Mouse (Mus musculus) ES-E14 (cell line): ENCODE measurements around the gene Gm20605. TPM values are rescaled to one million over a fixed set of nuclear protein-coding genes. Genes with fewer than 3 reads are reported as not detected.

ENCODE experiments used
- DNase-seq: peaks from one replicate; pipeline ENCODE4 v3.0.0-alpha.2; 2013; ENCODE audit warnings: low read depth, low spot score
- H3K27ac ChIP-seq: 2 replicates; pipeline ENCODE4 v1.5.1; 2012; ENCODE audit warnings: low read depth, mild to moderate bottlenecking, low read length, moderate library complexity, mixed read lengths; ENCODE audit not compliant: poor library complexity, insufficient read depth, severe bottlenecking
- H3K36me3 ChIP-seq: 2 replicates; pipeline ENCODE4 v1.6.1; 2012; ENCODE audit warnings: mild to moderate bottlenecking, low read length, moderate library complexity, mixed read lengths; ENCODE audit not compliant: control insufficient read depth, poor library complexity, insufficient read depth, severe bottlenecking
- H3K4me1 ChIP-seq, 2 experiments: fragments of 150-350 bp in 1 of 2; sonication (generic) in 1 of 2; 2 replicates each; pipeline ENCODE4 v1.6.1; 2012; ENCODE audit warnings: low read length in 2 of 2, mild to moderate bottlenecking in 1 of 2, mixed read lengths in 1 of 2; ENCODE audit not compliant: control insufficient read depth in 2 of 2, insufficient read depth in 2 of 2, poor library complexity in 1 of 2
- H3K4me3 ChIP-seq, 2 experiments: fragments of 150-350 bp in 1 of 2; sonication (generic) in 1 of 2; 2 replicates each; pipeline ENCODE4 v1.5.1; 2012; ENCODE audit warnings: low read length in 2 of 2, low read depth in 1 of 2, mild to moderate bottlenecking in 1 of 2, mixed read lengths in 1 of 2; ENCODE audit not compliant: insufficient read depth in 1 of 2, poor library complexity in 1 of 2, severe bottlenecking in 1 of 2
- H3K9ac ChIP-seq: 2 replicates; pipeline ENCODE4 v1.6.1; 2012; ENCODE audit warnings: low read depth, mild to moderate bottlenecking, low read length, mixed read lengths; ENCODE audit not compliant: poor library complexity, insufficient read depth, severe bottlenecking
- H3K9me3 ChIP-seq: fragments of 150-350 bp; sonication (generic); 2 replicates; pipeline ENCODE4 v1.6.1; 2012; ENCODE audit warnings: low read depth, mild to moderate bottlenecking, low read length; ENCODE audit not compliant: control insufficient read depth, insufficient read depth
- CHD2 ChIP-seq: IDR thresholded peaks from 2 replicates; pipeline ENCODE4 v1.6.1; 2014; ENCODE audit warnings: mild to moderate bottlenecking, low read depth, low read length, inconsistent platforms
- HCFC1 ChIP-seq: IDR thresholded peaks from 2 replicates; pipeline ENCODE4 v1.6.1; 2012; ENCODE audit warnings: low read length, inconsistent platforms, borderline replicate concordance; ENCODE audit not compliant: insufficient read depth
- MAFK ChIP-seq: IDR thresholded peaks from 2 replicates; pipeline ENCODE4 v1.6.1; 2014; ENCODE audit warnings: mild to moderate bottlenecking, low read depth, low read length, inconsistent platforms; ENCODE audit not compliant: insufficient read depth
- ZC3H11A ChIP-seq: IDR thresholded peaks from 2 replicates; pipeline ENCODE4 v1.6.1; 2012; ENCODE audit warnings: low read depth, mild to moderate bottlenecking, inconsistent platforms, low read length, borderline replicate concordance
- ZNF384 ChIP-seq: IDR thresholded peaks from 2 replicates; pipeline ENCODE4 v1.6.1; 2012; ENCODE audit warnings: low read depth, low read length, inconsistent platforms
- in situ Hi-C, 2 experiments: fragments of 600-800 bp; cut with MboI; formaldehyde crosslinking; loops; one replicate each; pipeline ENCODE4 v1.15.1; 2025; ENCODE audit warnings: low sequenced_read_pairs in 2 of 2, inconsistent platforms in 1 of 2; ENCODE audit not compliant: unreplicated experiment in 2 of 2
- total RNA-seq: library from RNA; depleted of rRNA; stranded (reverse); fragments of 300-350 nt; gene quantifications from 2 replicates; pipeline ENCODE4 v1.2.3, GENCODE M21; 2012

Gm20605 gene
- total RNA-seq, 1 experiment: 7.8 TPM

GRCm38 (mm10) chr5:137641054-137641453, 12.1 kb downstream of the Gm20605 start, which contains the start of gene Sap25:
Sap25 (plus strand) TSS chr5:137641334.
- H3K9me3 ChIP-seq: no peaks in the 10 kb centered on the region
- peak within 1 kb of the TSS; percentile 36; the same call in 1 of the 2 replicates for H3K9ac ChIP-seq
- no peak for TF ChIP-seq CHD2
- no peak for TF ChIP-seq MAFK
- TF ChIP-seq ZC3H11A: no peak
- TF ChIP-seq ZNF384: no peak
- TF ChIP-seq HCFC1: no peak
- H3K4me3 ChIP-seq: peak within 1 kb of the TSS in 1 of 2 experiments; percentile 22; a peak in 2 of 4 replicates
- peak; percentile 80 for DNase-seq
- H3K27ac ChIP-seq: no peak within 1 kb of the TSS
- peaks cover 44% of the 10 kb centered on the region for H3K36me3 ChIP-seq
- H3K4me1 ChIP-seq: peaks cover 9 to 34% of the 10 kb centered on the region in 2 experiments; a peak in 3 of 4 replicates
- in situ Hi-C loops: no loop called here

GRCm38 (mm10) chr5:137642886-137643285, 13.9 kb downstream of the Gm20605 start:
- TF ChIP-seq ZC3H11A: no peak
- TF ChIP-seq MAFK: no peak
- TF ChIP-seq CHD2: no peak
- TF ChIP-seq ZNF384: no peak
- TF ChIP-seq HCFC1: no peak
- Histone ChIP-seq H3K36me3 (peaks cover 27% of the 10 kb centered on the region), H3K9me3 (no peaks in the 10 kb centered on the region), H3K4me3 (no peak overlapping the region), H3K9ac (no peak overlapping the region), H3K27ac (no peak overlapping the region), H3K4me1 (peaks cover 9 to 35% of the 10 kb centered on the region in 2 experiments; a peak in 3 of 4 replicates)
- in situ Hi-C loops: no loop called here
- no peak for DNase-seq

GRCm38 (mm10) chr5:137644484-137644883, 15.5 kb downstream of the Gm20605 start:
- Histone ChIP-seq H3K4me1 (peaks cover 5 to 26% of the 10 kb centered on the region in 2 experiments; a peak in 2 of 4 replicates), H3K4me3 (peak overlapping the region in 1 of 2 experiments; percentile 25; a peak in 1 of 4 replicates), H3K9ac (peak overlapping the region; percentile 29; the same call in 1 of the 2 replicates), H3K27ac (no peak overlapping the region), H3K36me3 (peaks cover 15% of the 10 kb centered on the region; the same call in 1 of the 2 replicates), H3K9me3 (no peaks in the 10 kb centered on the region)
- no peak for TF ChIP-seq CHD2
- no peak for TF ChIP-seq ZNF384
- TF ChIP-seq ZC3H11A: no peak
- no peak for TF ChIP-seq MAFK
- TF ChIP-seq HCFC1: no peak
- no peak for DNase-seq
- in situ Hi-C loops: no loop called here

GRCm38 (mm10) chr5:137645091-137645651, 16.2 kb downstream of the Gm20605 start:
- H3K27ac ChIP-seq: no peak overlapping the region
- in situ Hi-C loops: no loop called here
- no peaks in the 10 kb centered on the region for H3K9me3 ChIP-seq
- peaks cover 2 to 21% of the 10 kb centered on the region in 2 experiments; a peak in 2 of 4 replicates for H3K4me1 ChIP-seq
- H3K9ac ChIP-seq: peak overlapping the region; percentile 6
- H3K36me3 ChIP-seq: peaks cover 8% of the 10 kb centered on the region; the same call in 1 of the 2 replicates
- H3K4me3 ChIP-seq: peak overlapping the region; percentile 50 to 67
- TF ChIP-seq ZC3H11A (no peak), MAFK (no peak), ZNF384 (no peak), CHD2 (no peak), HCFC1 (no peak)
- DNase-seq: no peak
